Mouse (Mus musculus): ENCODE data around the gene Tceal7. TPM values are rescaled to one million over a fixed set of nuclear protein-coding genes. Genes with fewer than 3 reads are reported as not detected.

Tceal7 gene
- polyA plus RNA-seq, 1 experiment from 2014 or later: 2.1 TPM

- peak; percentile 83 for ATAC-seq (ENCODE audit: low FRiP score)
- Histone ChIP-seq H3K27me3 (peaks cover 4% of the 10 kb centered on the region; the same call in 1 of the 2 replicates), H3K4me2 (replicated peaks) (peak within 1 kb of the TSS; percentile 51), H3K27ac (no peak within 1 kb of the TSS), H3K9me3 (replicated peaks) (no peaks in the 10 kb centered on the region), H3K4me3 (peak within 1 kb of the TSS; percentile 42), H3K4me1 (no peaks in the 10 kb centered on the region), H3K9ac (peak within 1 kb of the TSS; percentile 42; the same call in 1 of the 2 replicates), H3K36me3 (no peaks in the 10 kb centered on the region)
- WGBS: 13% methylated on average over 9 of the region's 9 CpGs
These were observed 10.9 kb upstream of the Tceal7 start, which contains the start of gene Tceal5 for GRCm38 (mm10) chrX:136203664-136204066. Gene Tceal5 (minus strand): TSS chrX:136203876.

GRCm38 (mm10) chrX:136204406-136204805, 10.2 kb upstream of the Tceal7 start:
- ATAC-seq (ENCODE audit: low FRiP score): no peak
- H3K27ac ChIP-seq: no peak overlapping the region
- H3K4me3 ChIP-seq: no peak overlapping the region
- no peaks in the 10 kb centered on the region for H3K4me1 ChIP-seq
- H3K4me2 ChIP-seq (replicated peaks): no peak overlapping the region
- H3K36me3 ChIP-seq: no peaks in the 10 kb centered on the region
- no peak overlapping the region for H3K9ac ChIP-seq
- peaks cover 4% of the 10 kb centered on the region; the same call in 1 of the 2 replicates for H3K27me3 ChIP-seq
- H3K9me3 ChIP-seq (replicated peaks): no peaks in the 10 kb centered on the region
- 79% methylated on average over 6 of the region's 6 CpGs for WGBS

- Histone ChIP-seq H3K36me3 (no peaks in the 10 kb centered on the region), H3K4me1 (no peaks in the 10 kb centered on the region), H3K27me3 (no peaks in the 10 kb centered on the region), H3K4me2 (replicated peaks) (no peak overlapping the region), H3K4me3 (no peak overlapping the region), H3K9me3 (replicated peaks) (no peaks in the 10 kb centered on the region), H3K9ac (no peak overlapping the region), H3K27ac (no peak overlapping the region)
- 69% methylated on average over 2 of the region's 2 CpGs for WGBS
- ATAC-seq (ENCODE audit: low FRiP score): no peak
These were observed 1.2 kb upstream of the Tceal7 start for GRCm38 (mm10) chrX:136213396-136213795.

- no peak for ATAC-seq (ENCODE audit: low FRiP score)
- WGBS: 56% methylated on average over 1 of the region's 1 CpGs
These were observed 1.7 kb downstream of the Tceal7 start for GRCm38 (mm10) chrX:136216303-136216702.

GRCm38 (mm10) chrX:136223714-136224113, 9.1 kb downstream of the Tceal7 start:
- Histone ChIP-seq H3K4me1 (no peaks in the 10 kb centered on the region), H3K27ac (no peak overlapping the region), H3K9me3 (replicated peaks) (no peaks in the 10 kb centered on the region), H3K4me3 (no peak overlapping the region), H3K36me3 (no peaks in the 10 kb centered on the region), H3K27me3 (peaks cover 2% of the 10 kb centered on the region; the same call in 1 of the 2 replicates), H3K4me2 (replicated peaks) (no peak overlapping the region), H3K9ac (no peak overlapping the region)
- no peak for ATAC-seq (ENCODE audit: low FRiP score)
- WGBS: 63% methylated on average over 6 of the region's 6 CpGs

More at GRCm38 (mm10) chrX:136216303-136216702, 1.7 kb downstream of the Tceal7 start:
- Histone ChIP-seq H3K4me2 (replicated peaks) (no peak overlapping the region), H3K27me3 (no peaks in the 10 kb centered on the region), H3K9ac (no peak overlapping the region), H3K4me1 (no peaks in the 10 kb centered on the region), H3K9me3 (replicated peaks) (no peaks in the 10 kb centered on the region), H3K27ac (no peak overlapping the region), H3K4me3 (no peak overlapping the region), H3K36me3 (no peaks in the 10 kb centered on the region)

GRCm38 (mm10) chrX:136227768-136228167, 13.2 kb downstream of the Tceal7 start:
- H3K9me3 ChIP-seq (replicated peaks): no peaks in the 10 kb centered on the region

GRCm38 (mm10) chrX:136238118-136238517, 23.5 kb downstream of the Tceal7 start:
- WGBS: 56% methylated on average over 3 of the region's 3 CpGs
- Histone ChIP-seq H3K27ac (no peak overlapping the region), H3K9ac (no peak overlapping the region), H3K4me1 (no peaks in the 10 kb centered on the region), H3K4me2 (replicated peaks) (no peak overlapping the region), H3K36me3 (no peaks in the 10 kb centered on the region), H3K4me3 (no peak overlapping the region), H3K9me3 (replicated peaks) (no peaks in the 10 kb centered on the region), H3K27me3 (no peaks in the 10 kb centered on the region)
- ATAC-seq (ENCODE audit: low FRiP score): no peak

More at GRCm38 (mm10) chrX:136227768-136228167, 13.2 kb downstream of the Tceal7 start:
- Histone ChIP-seq H3K27ac (no peak overlapping the region), H3K4me2 (replicated peaks) (no peak overlapping the region), H3K4me1 (no peaks in the 10 kb centered on the region), H3K36me3 (no peaks in the 10 kb centered on the region), H3K4me3 (no peak overlapping the region), H3K27me3 (peaks cover 2% of the 10 kb centered on the region; the same call in 1 of the 2 replicates), H3K9ac (no peak overlapping the region)
- no peak for ATAC-seq (ENCODE audit: low FRiP score)
- 70% methylated on average over 5 of the region's 5 CpGs for WGBS

- WGBS: 88% methylated on average over 2 of the region's 2 CpGs
- 0 out of 2 replicates have a peak, but pooled peaks cover 2% of the 10 kb centered on the region for H3K4me1 ChIP-seq
- ATAC-seq (ENCODE audit: low FRiP score): no peak
- H3K36me3 ChIP-seq: no peaks in the 10 kb centered on the region
- no peak overlapping the region for H3K27ac ChIP-seq
- H3K27me3 ChIP-seq: no peaks in the 10 kb centered on the region
- H3K4me2 ChIP-seq (replicated peaks): no peak overlapping the region
- H3K9ac ChIP-seq: no peak overlapping the region
- no peak overlapping the region for H3K4me3 ChIP-seq
- H3K9me3 ChIP-seq (replicated peaks): no peaks in the 10 kb centered on the region
These were observed 28.6 kb downstream of the Tceal7 start for GRCm38 (mm10) chrX:136243181-136243580.

- peak within 1 kb of the TSS; percentile 73 for H3K9ac ChIP-seq
- H3K4me3 ChIP-seq: peak within 1 kb of the TSS; percentile 54
- H3K9me3 ChIP-seq (replicated peaks): no peaks in the 10 kb centered on the region
- H3K4me1 ChIP-seq: 0 out of 2 replicates have a peak, but pooled peaks cover 2% of the 10 kb centered on the region
- H3K36me3 ChIP-seq: no peaks in the 10 kb centered on the region
- WGBS: 30% methylated on average over 20 of the region's 20 CpGs
- H3K4me2 ChIP-seq (replicated peaks): peak within 1 kb of the TSS; percentile 48
- peak within 1 kb of the TSS; percentile 74 for H3K27ac ChIP-seq
- H3K27me3 ChIP-seq: no peaks in the 10 kb centered on the region
- peak; percentile 94 for ATAC-seq (ENCODE audit: low FRiP score)
These were observed 30.1 kb downstream of the Tceal7 start, which contains the start of gene Tceal9 for GRCm38 (mm10) chrX:136244574-136245229. Gene Tceal9 (plus strand): TSS chrX:136245079.

GRCm38 (mm10) chrX:136245521-136246071, 31.0 kb downstream of the Tceal7 start:
- peak; percentile 76 for ATAC-seq (ENCODE audit: low FRiP score)
- H3K4me2 ChIP-seq (replicated peaks): peak overlapping the region; percentile 48
- no peaks in the 10 kb centered on the region for H3K36me3 ChIP-seq
- no peaks in the 10 kb centered on the region for H3K9me3 ChIP-seq (replicated peaks)
- peak overlapping the region; percentile 74 for H3K27ac ChIP-seq
- H3K4me3 ChIP-seq: peak overlapping the region; percentile 54
- H3K4me1 ChIP-seq: 0 out of 2 replicates have a peak, but pooled peaks cover 2% of the 10 kb centered on the region
- WGBS: 26% methylated on average over 15 of the region's 15 CpGs
- H3K9ac ChIP-seq: peak overlapping the region; percentile 73
- H3K27me3 ChIP-seq: no peaks in the 10 kb centered on the region

- no peak overlapping the region for H3K4me3 ChIP-seq
- no peak overlapping the region for H3K27ac ChIP-seq
- H3K9me3 ChIP-seq (replicated peaks): no peaks in the 10 kb centered on the region
- WGBS: 86% methylated on average over 6 of the region's 6 CpGs
- H3K4me2 ChIP-seq (replicated peaks): no peak overlapping the region
- H3K9ac ChIP-seq: no peak overlapping the region
- no peaks in the 10 kb centered on the region for H3K4me1 ChIP-seq
- H3K27me3 ChIP-seq: no peaks in the 10 kb centered on the region
- no peak for ATAC-seq (ENCODE audit: low FRiP score)
- no peaks in the 10 kb centered on the region for H3K36me3 ChIP-seq
These were observed 34.2 kb downstream of the Tceal7 start for GRCm38 (mm10) chrX:136248811-136249210.

GRCm38 (mm10) chrX:136249671-136250070, 35.1 kb downstream of the Tceal7 start:
- Histone ChIP-seq H3K27me3 (no peaks in the 10 kb centered on the region), H3K9ac (no peak overlapping the region), H3K4me2 (replicated peaks) (no peak overlapping the region), H3K9me3 (replicated peaks) (no peaks in the 10 kb centered on the region), H3K4me3 (no peak overlapping the region), H3K27ac (no peak overlapping the region), H3K4me1 (no peaks in the 10 kb centered on the region), H3K36me3 (no peaks in the 10 kb centered on the region)
- ATAC-seq (ENCODE audit: low FRiP score): no peak
- 83% methylated on average over 7 of the region's 7 CpGs for WGBS
